Mouse (Mus musculus) 416B (cell line): ENCODE results near the gene Grik2.
"Not testable (repeated sequence)": the region's sequence is repeated elsewhere in the genome, so short reads cannot be mapped to it uniquely, and the experiment has no call there.

Source experiments
- DNase-seq: peaks from one replicate; pipeline ENCODE4 v3.0.0; 2011; ENCODE audit warnings: low read depth

Grik2 gene

DNA sequence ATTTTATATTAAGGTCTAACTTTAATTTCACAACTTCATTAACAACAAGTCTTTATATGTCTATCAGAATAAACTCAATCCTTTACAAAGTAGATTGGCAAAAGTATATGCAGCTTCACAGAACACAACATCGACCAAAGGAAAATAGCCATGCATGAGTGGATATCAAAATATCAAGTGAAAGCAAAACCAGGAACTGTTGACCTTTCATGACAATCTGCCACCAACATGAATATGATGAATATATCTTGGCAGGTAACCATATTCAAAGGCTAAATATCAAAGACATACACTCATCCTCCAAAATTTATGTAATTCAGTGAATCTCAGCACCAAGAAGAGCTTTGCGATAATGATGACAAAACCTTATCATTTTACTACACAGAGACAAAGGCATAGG is 141.4 kb downstream of the Grik2 start:
- DNase-seq = no peak

DNA sequence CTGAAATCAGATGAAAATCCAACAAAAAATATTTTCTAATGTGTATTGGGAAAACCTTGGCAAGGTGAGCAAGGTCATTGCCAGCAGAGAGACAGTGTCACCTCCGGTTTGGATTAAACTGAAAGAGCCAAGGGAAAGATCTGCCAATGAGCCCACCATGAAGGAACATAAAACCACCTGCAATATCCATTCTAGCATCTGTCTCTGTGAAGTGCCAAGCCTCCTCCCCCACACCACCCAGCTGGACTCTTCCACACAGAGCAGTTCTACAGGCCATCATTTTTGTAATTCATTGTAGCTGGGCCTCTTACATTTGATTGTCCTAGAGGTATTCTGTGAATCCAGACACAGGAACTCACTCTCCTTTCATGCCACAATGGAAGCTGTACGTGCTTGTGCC is 148.7 kb downstream of the Grik2 start:
- no peak for DNase-seq

- no peak for DNase-seq
Measured at GRCm38 (mm10) chr10:49623951-49624350, 164.6 kb downstream of the Grik2 start.

- DNase-seq = no peak
Measured at GRCm38 (mm10) chr10:49597652-49598051, 190.9 kb downstream of the Grik2 start.

GRCm38 (mm10) chr10:49573514-49573913 is 215.1 kb downstream of the Grik2 start:
- no peak for DNase-seq

DNA sequence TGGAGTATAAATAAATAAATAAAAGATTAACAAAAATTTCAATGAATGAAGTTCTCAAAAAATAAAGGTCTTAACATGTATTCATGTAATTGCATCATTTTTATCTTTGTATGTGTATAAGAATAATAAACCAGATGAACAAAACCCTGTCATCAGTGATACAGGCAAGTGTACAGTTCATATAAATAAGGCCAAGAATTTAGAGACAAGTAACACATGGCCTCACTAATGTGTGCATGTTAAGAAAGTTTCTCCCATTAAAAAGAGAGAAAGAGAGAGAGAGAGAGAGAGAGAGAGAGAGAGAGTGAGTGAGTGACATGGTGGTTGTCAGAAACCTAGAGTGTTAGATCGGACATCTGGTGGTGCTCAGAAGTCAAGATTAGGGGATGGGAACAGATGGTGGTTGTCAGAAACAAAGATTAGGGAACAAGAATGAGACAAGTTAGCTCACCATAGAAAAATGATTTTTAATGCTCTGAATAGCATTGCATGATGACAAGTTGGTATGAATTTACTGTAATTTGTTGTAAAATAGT is 228.6 kb downstream of the Grik2 start:
- DNase-seq = no peak

DNA sequence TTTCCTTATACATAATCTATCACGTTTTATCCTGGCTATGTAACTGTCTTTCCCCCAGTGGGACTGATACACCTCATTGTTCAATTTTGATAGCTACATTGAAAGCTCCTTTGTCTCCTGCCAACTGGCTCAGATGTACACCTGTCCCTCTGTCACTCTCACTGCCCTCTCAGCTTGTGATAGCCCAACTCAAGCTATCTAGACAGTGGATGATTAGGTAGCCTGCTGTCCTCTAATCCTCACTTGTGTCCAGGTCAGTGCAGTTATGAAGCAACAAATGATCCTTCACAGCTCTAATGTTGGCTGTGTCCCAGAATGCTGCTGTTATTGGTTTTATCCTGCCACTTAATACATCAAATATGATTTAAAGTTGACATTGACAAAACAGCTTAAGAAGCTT is 246.3 kb downstream of the Grik2 start:
- no peak for DNase-seq

DNA sequence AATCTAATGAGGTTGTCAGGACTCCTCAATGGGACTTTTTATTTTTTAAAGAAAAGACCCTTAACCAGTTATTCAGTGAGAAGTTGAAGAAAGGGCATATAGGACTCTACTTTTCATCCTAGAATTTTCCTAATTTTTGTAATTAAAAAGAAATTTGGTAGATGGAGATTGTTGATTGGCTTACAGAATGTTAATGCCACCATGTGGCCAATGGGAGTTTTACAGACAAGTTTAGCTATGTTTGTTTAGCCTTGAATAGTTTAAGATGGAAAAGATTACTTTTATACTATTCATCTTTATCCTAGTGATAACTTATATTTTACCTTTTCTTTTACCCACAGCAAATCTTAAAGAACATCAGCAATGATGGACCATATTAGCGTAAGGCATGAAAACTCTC is 268.8 kb downstream of the Grik2 start:
- DNase-seq = peak; percentile 21

DNA sequence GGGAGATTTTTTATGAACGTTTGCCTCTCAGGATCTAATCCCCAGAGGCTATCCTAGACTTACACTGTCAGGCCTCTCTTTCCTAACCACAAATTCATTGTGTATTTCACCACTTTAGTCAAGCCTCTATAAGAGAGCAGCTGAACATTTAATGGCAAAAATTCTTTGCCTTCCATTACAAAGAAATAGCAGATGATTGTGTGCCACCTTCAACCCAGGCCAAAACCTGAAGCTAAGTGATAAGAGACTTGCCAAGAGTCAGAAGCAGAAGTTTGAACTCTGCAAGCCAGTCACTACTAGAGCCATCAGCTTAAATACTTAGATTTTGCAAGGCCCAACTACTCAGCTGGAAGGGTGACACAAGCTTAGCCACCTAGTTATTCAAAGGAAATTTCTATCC is 287.9 kb downstream of the Grik2 start:
- no peak for DNase-seq

GRCm38 (mm10) chr10:49497302-49497701 is 291.3 kb downstream of the Grik2 start:
- no peak for DNase-seq

DNA sequence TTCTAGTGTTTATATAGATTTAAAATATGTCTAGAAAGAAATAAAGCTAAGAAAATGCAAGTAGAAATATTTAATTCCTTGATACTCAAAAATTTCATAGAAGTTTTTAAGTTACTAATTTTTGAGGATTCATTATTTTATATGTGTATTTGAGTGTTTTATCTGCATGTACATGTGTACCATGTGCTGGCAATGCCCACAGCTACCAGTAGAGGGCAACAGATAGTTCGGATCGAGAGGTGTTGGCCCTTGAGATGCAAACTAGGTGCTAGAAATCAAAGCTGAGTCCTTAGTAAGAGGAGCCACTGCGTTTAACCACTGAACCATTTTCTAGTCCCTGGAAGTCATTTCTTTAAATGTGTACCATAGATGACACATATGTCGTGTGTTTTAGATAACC is 307.1 kb downstream of the Grik2 start:
- peak; percentile 19 for DNase-seq

DNA sequence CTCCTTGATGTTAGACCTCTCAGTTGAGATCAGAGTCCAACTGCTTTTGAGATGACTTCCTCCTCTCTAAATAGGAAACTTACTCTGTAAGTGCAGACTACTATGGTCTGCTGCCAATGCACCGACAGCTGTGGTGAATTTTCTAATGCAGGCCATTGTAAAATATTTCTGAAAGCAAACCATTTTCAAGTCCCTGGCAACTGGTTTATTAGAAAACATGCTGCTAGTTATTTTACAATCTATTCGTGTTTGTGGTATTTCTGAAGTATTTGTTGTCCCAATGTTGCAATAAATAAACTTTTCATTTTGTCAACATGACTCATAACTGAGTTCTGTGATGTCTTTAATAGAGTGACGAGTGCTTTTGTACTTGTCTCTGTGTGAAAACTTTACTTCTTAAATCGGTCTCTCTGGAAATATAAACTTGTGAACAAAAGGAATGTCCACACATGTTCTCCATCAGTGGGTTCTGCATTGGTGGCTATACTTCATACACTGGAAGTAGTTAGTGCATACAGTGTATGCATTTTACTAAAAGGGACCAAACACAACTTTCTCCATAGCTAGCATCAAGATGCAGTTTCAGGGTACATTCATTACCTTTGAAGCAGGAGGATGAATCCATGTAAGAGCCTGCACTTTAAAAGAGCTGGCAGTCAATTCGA is 308.3 kb downstream of the Grik2 start:
- no peak for DNase-seq

DNA sequence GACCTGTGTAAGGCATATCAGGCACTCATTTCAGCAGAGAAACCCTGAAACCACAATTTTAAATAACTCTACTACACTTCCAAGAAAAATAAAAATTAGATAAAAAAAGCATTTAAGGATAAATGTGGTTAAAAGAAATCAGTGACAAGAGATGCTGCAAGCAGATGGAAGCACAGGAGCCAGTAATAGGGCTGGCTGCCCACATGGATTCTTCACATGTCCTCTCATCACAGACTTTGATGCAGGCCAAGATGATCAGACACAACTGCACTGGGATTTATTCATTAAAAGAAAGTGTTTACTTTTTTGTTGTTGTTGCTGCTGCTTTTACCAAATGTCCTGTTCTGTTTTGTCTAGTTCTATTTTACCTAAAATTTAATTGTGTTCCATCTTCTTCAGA is 315.0 kb downstream of the Grik2 start:
- no peak for DNase-seq

GRCm38 (mm10) chr10:49456791-49457190 is 331.8 kb downstream of the Grik2 start:
- no peak for DNase-seq

DNA sequence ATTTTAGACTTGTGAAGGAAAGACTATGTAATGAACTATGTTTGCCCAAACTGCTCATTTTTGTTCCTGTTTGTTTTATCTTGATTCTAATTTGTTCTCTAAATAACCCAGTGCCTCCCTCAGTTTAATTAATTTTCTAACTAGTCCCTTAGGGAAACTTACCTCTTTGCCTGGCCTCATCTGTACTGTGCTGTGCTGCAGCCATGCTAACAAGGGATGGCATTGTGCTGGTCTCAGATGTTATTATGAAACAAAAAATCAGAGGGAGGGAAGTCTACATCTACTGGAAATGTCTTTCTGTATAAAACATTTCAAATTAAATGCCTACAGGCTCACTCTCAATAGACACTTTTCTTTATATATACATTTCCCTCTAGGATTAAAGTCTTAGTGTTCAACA is 335.0 kb downstream of the Grik2 start:
- no peak for DNase-seq

DNA sequence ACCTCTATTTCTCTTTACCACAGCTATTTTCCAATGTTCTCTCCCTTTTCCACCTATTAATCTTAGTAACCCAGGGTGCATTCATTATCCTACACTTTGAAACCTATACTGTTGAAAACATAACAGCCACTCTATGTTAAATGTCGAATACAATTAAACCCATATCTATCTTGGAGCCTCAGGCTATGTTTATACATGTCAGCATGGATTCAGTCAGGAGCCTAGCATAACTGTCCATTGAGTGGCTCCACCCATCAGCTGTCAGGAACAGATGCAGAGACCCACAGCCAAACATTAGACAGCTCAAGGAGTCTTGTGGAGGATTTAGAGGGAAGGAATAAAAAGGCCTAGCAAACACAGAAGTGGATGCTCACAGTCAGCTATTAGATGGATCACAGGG is 347.2 kb downstream of the Grik2 start:
- no peak for DNase-seq

- no peak for DNase-seq
Measured at GRCm38 (mm10) chr10:49437057-49437456, 351.5 kb downstream of the Grik2 start.

DNA sequence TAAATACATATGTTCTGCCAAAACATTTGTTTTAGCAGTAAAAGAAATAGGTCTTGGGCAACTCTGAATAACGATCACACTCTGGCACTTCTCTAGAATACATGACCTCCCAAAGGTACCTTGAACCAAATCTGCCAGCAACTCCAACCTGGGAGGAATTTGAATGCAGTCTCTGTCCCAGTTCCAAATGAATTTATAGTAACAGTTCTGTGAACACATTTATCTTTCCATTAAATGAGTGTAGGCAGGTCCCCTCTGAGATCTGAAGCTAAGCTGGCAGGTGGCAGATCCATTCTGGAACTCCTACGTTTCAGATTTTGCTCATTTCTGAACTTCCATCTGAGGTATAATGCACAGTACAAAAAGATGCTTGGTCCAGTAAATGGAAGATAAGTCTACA is 352.3 kb downstream of the Grik2 start:
- DNase-seq = no peak

GRCm38 (mm10) chr10:49432825-49433224 is 355.7 kb downstream of the Grik2 start:
- DNase-seq = no peak

GRCm38 (mm10) chr10:49417206-49417605 is 371.4 kb downstream of the Grik2 start:
- DNase-seq = not testable (repeated sequence)

DNA sequence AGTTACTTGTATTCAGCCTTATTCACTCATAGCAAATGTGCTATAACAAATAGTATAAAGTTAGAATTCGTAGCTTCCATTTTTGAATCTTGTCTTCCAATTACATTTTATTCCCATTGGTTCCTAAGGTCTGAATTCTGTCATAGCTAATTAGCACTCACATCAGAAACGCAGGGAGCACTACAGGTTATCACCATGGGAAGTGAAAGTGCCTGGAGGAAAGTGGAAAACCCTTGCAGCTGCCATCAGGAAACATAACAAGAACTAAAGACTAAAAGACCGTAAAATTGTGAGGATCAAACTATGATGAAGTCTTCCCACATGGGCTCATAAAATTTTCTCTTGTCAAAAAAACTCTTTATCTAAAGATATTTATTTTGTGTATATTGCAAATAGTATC is 405.6 kb downstream of the Grik2 start:
- DNase-seq = no peak

- no peak for DNase-seq
Measured at GRCm38 (mm10) chr10:49381852-49382251, 406.7 kb downstream of the Grik2 start.

GRCm38 (mm10) chr10:49368601-49369000 is 420.0 kb downstream of the Grik2 start:
- DNase-seq = no peak

DNA sequence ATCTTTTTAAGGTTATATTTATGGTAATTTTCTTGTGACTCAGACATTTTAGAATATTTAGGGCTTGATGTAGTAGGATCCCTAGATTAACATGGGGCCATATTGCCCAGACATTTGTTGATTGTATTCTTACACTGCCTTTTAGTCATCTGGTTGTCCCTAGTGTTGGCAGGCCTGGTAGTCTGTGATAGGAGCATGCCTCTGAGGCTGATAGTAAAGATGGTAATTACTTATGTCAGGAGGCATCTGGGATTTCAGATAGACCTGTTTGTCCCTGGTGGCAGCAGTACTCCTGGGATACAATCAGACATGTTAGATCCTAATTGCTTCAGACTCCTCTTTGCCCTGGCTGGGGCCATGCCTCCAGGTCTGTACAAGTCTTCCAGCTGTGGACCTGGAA is 423.3 kb downstream of the Grik2 start:
- DNase-seq = no peak
